Mouse (Mus musculus) bone marrow macrophage, adult 2 months (primary cell): ENCODE measurements around the gene Kif1bp. TPM values are rescaled to one million over a fixed set of nuclear protein-coding genes. Genes with fewer than 3 reads are reported as not detected.

ENCODE experiments used
- H3K27ac ChIP-seq: 2 replicates; pipeline ENCODE4 v1.5.1; 2012; ENCODE audit warnings: low read depth, low read length; ENCODE audit not compliant: insufficient read depth
- H3K4me1 ChIP-seq: 2 replicates; pipeline ENCODE4 v1.6.1; 2012; ENCODE audit warnings: low read length; ENCODE audit not compliant: control insufficient read depth, insufficient read depth
- H3K4me3 ChIP-seq: 2 replicates; pipeline ENCODE4 v1.5.1; 2012; ENCODE audit warnings: mild to moderate bottlenecking, low read length, moderate library complexity; ENCODE audit not compliant: insufficient read depth
- CTCF ChIP-seq: IDR thresholded peaks from 2 replicates; pipeline ENCODE4 v1.5.1; 2012; ENCODE audit warnings: low read depth, mild to moderate bottlenecking, low read length, moderate library complexity
- POLR2A ChIP-seq: IDR thresholded peaks from 2 replicates; pipeline ENCODE4 v1.6.1; 2012; ENCODE audit warnings: mild to moderate bottlenecking, low read depth, low read length, borderline replicate concordance
- polyA plus RNA-seq: library from polyadenylated mRNA; stranded (reverse); fragments of >200 nt; gene quantifications from 2 replicates; pipeline ENCODE4 v1.2.4, GENCODE M21; 2012; ENCODE audit not compliant: missing spikeins, insufficient read depth, insufficient read length

Kif1bp gene
- polyA plus RNA-seq, 1 experiment: 40.0 TPM

DNA sequence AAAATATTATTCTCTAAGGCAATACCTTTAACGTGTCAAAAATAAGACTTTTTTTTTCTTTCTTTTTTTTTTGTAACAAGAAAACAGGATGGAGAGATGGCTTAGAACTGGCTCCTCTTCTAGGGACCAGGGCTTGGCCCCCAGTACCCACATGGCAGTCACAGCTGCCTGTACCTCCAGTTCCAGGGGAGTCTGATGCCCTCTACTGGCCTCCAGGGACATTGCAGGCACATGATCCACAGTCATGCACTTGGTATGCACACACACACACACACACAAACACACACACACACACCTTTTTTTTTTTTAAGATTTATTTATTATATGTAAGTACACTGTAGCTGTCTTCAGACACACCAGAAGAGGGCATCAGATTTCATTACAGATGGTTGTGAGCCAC lies 20.5 kb downstream of the Kif1bp start:
- Histone ChIP-seq H3K27ac (no peak overlapping the region), H3K4me3 (no peak overlapping the region), H3K4me1 (peaks cover 36% of the 10 kb centered on the region)
- TF ChIP-seq POLR2A (no peak), CTCF (peak; percentile 36; the same call in 1 of the 2 replicates)

GRCm38 (mm10) chr10:62556558-62556901 lies 21.7 kb downstream of the Kif1bp start:
- Histone ChIP-seq H3K4me1 (peaks cover 36% of the 10 kb centered on the region), H3K4me3 (no peak overlapping the region), H3K27ac (peak overlapping the region; percentile 55)
- TF ChIP-seq CTCF: no peak
- TF ChIP-seq POLR2A: no peak

- peaks cover 36% of the 10 kb centered on the region for H3K4me1 ChIP-seq
- peak overlapping the region; percentile 55 for H3K27ac ChIP-seq
- no peak for TF ChIP-seq POLR2A
- TF ChIP-seq CTCF: no peak
- H3K4me3 ChIP-seq: no peak overlapping the region
These were observed 22.3 kb downstream of the Kif1bp start for GRCm38 (mm10) chr10:62555705-62556557.

- Histone ChIP-seq H3K4me1 (peaks cover 40% of the 10 kb centered on the region), H3K27ac (peak overlapping the region; percentile 53), H3K4me3 (peak overlapping the region; percentile 13; the same call in 1 of the 2 replicates)
- TF ChIP-seq CTCF (no peak), POLR2A (no peak)
These were observed 24.6 kb downstream of the Kif1bp start for GRCm38 (mm10) chr10:62553611-62554091.

DNA sequence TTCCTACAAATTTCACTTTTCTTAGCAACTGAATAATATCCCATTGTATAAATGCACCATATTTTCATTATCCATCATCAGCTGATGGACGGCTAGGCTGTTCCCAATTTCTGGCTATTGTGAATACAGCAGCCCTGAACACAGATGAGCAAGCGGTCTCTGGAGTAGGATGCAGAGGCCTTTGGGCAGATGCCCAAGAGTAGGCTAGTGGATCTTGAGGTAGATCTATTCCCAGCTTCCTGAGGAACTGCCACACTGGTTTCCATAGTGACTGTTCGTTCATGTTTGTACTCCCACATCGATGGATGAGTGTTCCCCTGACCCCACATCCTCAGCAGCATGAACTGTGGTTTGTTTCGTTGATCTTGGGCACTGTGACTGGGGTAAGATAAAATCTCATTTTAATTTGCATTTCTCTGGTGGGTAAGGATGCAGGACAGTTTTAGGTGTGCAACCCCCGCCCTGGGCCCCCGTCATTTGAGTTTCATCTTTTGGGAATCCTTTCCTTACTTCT lies 27.4 kb downstream of the Kif1bp start:
- no peak overlapping the region for H3K27ac ChIP-seq
- H3K4me1 ChIP-seq: peaks cover 33% of the 10 kb centered on the region
- no peak overlapping the region for H3K4me3 ChIP-seq
- TF ChIP-seq CTCF: no peak
- no peak for TF ChIP-seq POLR2A

DNA sequence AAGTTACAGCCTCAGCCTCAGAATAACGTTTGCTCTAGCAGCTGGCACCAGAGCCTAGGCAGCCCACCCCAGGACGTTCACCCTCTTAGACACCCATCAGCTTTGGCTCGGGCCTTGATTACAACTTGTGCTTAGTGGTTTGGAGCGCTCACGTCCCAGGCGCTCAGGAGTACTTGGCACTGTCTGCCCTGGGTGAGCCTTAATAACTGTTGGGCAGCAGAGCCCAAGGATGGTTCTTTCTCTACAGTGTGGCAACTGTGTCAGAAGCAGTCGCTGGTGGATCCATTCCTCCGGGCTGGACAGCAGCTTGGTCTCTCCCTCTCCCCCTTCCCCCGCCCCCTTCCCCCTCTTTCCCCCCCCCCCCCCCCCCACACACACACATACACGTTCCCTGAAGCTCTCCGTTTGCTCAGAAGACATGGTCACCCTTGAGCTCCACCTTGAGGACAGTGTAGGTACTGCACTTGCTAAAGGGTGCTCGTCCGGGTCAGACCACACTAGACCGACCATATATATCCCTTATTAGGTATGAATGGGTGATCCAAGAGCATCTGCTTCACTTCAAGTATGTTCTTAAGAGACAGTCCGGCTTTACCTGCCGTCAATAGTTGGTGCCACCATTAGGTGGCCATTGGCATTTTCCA lies 28.6 kb downstream of the Kif1bp start:
- H3K4me3 ChIP-seq: no peak overlapping the region
- H3K4me1 ChIP-seq: peaks cover 27% of the 10 kb centered on the region
- no peak overlapping the region for H3K27ac ChIP-seq
- TF ChIP-seq POLR2A (no peak), CTCF (no peak)

- Histone ChIP-seq H3K4me1 (peaks cover 26% of the 10 kb centered on the region), H3K4me3 (no peak overlapping the region), H3K27ac (no peak overlapping the region)
- TF ChIP-seq POLR2A (no peak), CTCF (no peak)
These were observed 31.8 kb downstream of the Kif1bp start for GRCm38 (mm10) chr10:62546441-62546840.

- Histone ChIP-seq H3K4me3 (no peak overlapping the region), H3K4me1 (peaks cover 33% of the 10 kb centered on the region), H3K27ac (no peak overlapping the region)
- no peak for TF ChIP-seq POLR2A
- TF ChIP-seq CTCF: no peak
These were observed 32.5 kb downstream of the Kif1bp start for GRCm38 (mm10) chr10:62545759-62546158.

- no peak overlapping the region for H3K4me3 ChIP-seq
- H3K27ac ChIP-seq: no peak overlapping the region
- H3K4me1 ChIP-seq: peaks cover 29% of the 10 kb centered on the region
- no peak for TF ChIP-seq POLR2A
- no peak for TF ChIP-seq CTCF
These were observed 33.9 kb downstream of the Kif1bp start for GRCm38 (mm10) chr10:62544316-62544715.

DNA sequence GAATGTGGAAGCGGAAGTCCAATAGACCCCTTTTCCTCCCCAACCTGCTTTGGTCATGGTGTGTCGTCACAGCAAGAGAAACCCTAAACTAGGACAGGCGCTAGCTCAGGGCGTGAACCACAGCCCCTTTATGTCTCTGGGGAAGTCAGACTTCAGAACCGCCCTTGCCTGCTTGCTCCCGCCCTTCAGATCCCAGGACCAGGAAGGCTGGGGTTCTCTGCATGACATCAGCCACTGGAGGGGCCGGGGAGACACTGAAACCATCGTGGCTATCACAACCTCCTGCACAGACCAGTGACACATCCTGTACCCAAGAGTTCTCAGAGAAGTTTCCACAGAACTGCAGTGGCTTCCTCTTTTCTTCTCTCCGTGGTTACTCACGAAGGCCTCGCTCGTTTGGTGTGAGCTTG lies 34.9 kb downstream of the Kif1bp start:
- TF ChIP-seq CTCF: no peak
- TF ChIP-seq POLR2A: no peak
- peaks cover 29% of the 10 kb centered on the region for H3K4me1 ChIP-seq
- H3K4me3 ChIP-seq: peak overlapping the region; percentile 24
- peak overlapping the region; percentile 53 for H3K27ac ChIP-seq
